Mouse (Mus musculus): ENCODE measurements around the gene Pold1.

DNA sequence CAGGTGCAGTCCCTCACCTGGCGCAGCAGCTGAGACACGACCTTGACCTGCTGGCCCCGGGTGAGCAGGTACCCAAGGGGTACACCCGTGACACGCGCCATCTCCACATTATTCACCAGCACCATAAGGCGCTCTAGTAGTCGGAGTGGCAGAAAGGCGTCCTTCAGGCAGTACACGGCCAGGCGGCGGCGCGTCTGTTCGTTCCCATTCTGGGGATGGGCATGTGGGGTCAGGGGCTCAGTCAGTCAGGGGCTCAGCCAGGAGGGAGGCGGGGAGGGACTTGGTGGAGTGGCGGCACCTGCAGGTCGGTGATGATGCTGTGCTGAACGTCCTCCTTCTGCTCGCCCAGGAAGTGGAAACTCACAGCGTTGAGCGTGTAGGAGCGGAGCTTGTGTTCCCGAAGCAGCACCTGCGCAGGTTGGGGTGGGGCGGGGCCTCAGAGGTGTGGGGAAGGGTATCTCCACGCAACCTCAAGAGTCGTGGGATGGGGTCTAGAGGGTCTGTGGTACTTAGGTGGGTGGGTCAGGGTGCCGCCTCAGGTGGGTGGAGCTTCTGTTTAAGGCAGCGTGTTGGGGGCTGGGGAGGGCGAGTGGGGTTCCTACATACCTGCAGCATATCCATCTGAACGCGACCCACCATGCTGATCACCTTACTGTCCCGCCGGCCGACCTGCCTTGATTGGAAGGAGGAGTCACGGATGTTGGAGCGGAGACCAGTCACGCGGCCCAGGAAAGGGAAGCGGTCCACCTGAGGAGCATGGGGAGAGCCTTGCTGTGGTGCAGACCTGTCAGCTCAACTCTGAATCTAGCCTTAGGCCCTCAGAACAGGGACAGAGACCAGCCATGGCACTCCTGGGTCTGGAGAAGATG lies 9.7 kb downstream of the Pold1 start:
- TF ChIP-seq POLR2A (IDR thresholded peaks at IDR 0.05; ENCODE audit: low read depth, low read length), result no peak
- TF ChIP-seq CTCF (IDR thresholded peaks at IDR 0.05; ENCODE audit: borderline replicate concordance, insufficient read depth, low read length), result no peak

All from embryonic fibroblast, embryonic 13.5 days (primary cell).